Mouse (Mus musculus): Measurements from ENCODE around the gene Tlr9. TPM values are rescaled to one million over a fixed set of nuclear protein-coding genes. Genes with fewer than 3 reads are reported as not detected.
A peak's percentile ranks its signal among the peaks of the same experiment; 100 is the strongest.

The Tlr9 gene
- polyA plus RNA-seq, 1 experiment from 2014 or later = 0.12 TPM

- no peak overlapping the region for H3K9ac ChIP-seq (replicated peaks; ENCODE audit: low read depth)
- H3K9me3 ChIP-seq (ENCODE audit: low read length) = no peaks in the 10 kb centered on the region
- no peaks in the 10 kb centered on the region for H3K27me3 ChIP-seq (replicated peaks; ENCODE audit: insufficient read depth, low read length)
- no peak for TF ChIP-seq CTCF (IDR thresholded peaks at IDR 0.05)
- no peak for TF ChIP-seq EP300 (IDR thresholded peaks at IDR 0.05)
- H3K4me3 ChIP-seq (ENCODE audit: low read depth, low read length) = no peak overlapping the region
- WGBS = 92% methylated on average over 1 of the region's 1 CpGs
- no peaks in the 10 kb centered on the region for H3K4me1 ChIP-seq (ENCODE audit: insufficient read depth, low read depth, low read length)
- DNase-seq (ENCODE audit: low spot score) (no peak), ATAC-seq (no peak)
- no peak overlapping the region for H3K4me2 ChIP-seq (replicated peaks; ENCODE audit: low read depth, low read length)
- no peaks in the 10 kb centered on the region for H3K36me3 ChIP-seq (ENCODE audit: insufficient read depth, low read length)
- no peak overlapping the region for H3K27ac ChIP-seq (ENCODE audit: low read length)
Observed at GRCm38 (mm10) chr9:106272288-106272687, 49.9 kb downstream of the Tlr9 start.

- DNase-seq (ENCODE audit: low spot score) = no peak
- 79% methylated on average over 12 of the region's 12 CpGs for WGBS
Observed at GRCm38 (mm10) chr9:106273276-106273675, 50.9 kb downstream of the Tlr9 start.

GRCm38 (mm10) chr9:106273791-106274190 is 51.4 kb downstream of the Tlr9 start:
- ATAC-seq = peak; percentile 21; the same call in 1 of the 2 replicates
- Histone ChIP-seq H3K27ac (ENCODE audit: low read length) (no peak overlapping the region), H3K4me3 (ENCODE audit: low read depth, low read length) (no peak overlapping the region), H3K4me2 (replicated peaks; ENCODE audit: low read depth, low read length) (no peak overlapping the region), H3K9ac (replicated peaks; ENCODE audit: low read depth) (no peak overlapping the region), H3K4me1 (ENCODE audit: insufficient read depth, low read depth, low read length) (no peaks in the 10 kb centered on the region), H3K27me3 (replicated peaks; ENCODE audit: insufficient read depth, low read length) (no peaks in the 10 kb centered on the region), H3K9me3 (ENCODE audit: low read length) (no peaks in the 10 kb centered on the region), H3K36me3 (ENCODE audit: insufficient read depth, low read length) (no peaks in the 10 kb centered on the region)
- peak; percentile 38 for DNase-seq (ENCODE audit: low spot score)
- 46% methylated on average over 4 of the region's 4 CpGs for WGBS
- no peak for TF ChIP-seq CTCF (IDR thresholded peaks at IDR 0.05)
- TF ChIP-seq EP300 (IDR thresholded peaks at IDR 0.05) = no peak

More at GRCm38 (mm10) chr9:106273276-106273675, 50.9 kb downstream of the Tlr9 start:
- TF ChIP-seq EP300 (IDR thresholded peaks at IDR 0.05) (no peak), CTCF (IDR thresholded peaks at IDR 0.05) (no peak)
- no peaks in the 10 kb centered on the region for H3K27me3 ChIP-seq (replicated peaks; ENCODE audit: insufficient read depth, low read length)
- H3K36me3 ChIP-seq (ENCODE audit: insufficient read depth, low read length) = no peaks in the 10 kb centered on the region
- H3K9ac ChIP-seq (replicated peaks; ENCODE audit: low read depth) = no peak overlapping the region
- ATAC-seq = no peak
- no peak overlapping the region for H3K4me3 ChIP-seq (ENCODE audit: low read depth, low read length)
- H3K4me1 ChIP-seq (ENCODE audit: insufficient read depth, low read depth, low read length) = no peaks in the 10 kb centered on the region
- H3K9me3 ChIP-seq (ENCODE audit: low read length) = no peaks in the 10 kb centered on the region
- H3K4me2 ChIP-seq (replicated peaks; ENCODE audit: low read depth, low read length) = no peak overlapping the region
- no peak overlapping the region for H3K27ac ChIP-seq (ENCODE audit: low read length)

GRCm38 (mm10) chr9:106274652-106275180 is 52.3 kb downstream of the Tlr9 start:
- no peak overlapping the region for H3K4me2 ChIP-seq (replicated peaks; ENCODE audit: low read depth, low read length)
- TF ChIP-seq CTCF (IDR thresholded peaks at IDR 0.05) (no peak), EP300 (IDR thresholded peaks at IDR 0.05) (no peak)
- no peak overlapping the region for H3K4me3 ChIP-seq (ENCODE audit: low read depth, low read length)
- H3K4me1 ChIP-seq (ENCODE audit: insufficient read depth, low read depth, low read length) = no peaks in the 10 kb centered on the region
- no peak for DNase-seq (ENCODE audit: low spot score)
- no peak overlapping the region for H3K27ac ChIP-seq (ENCODE audit: low read length)
- no peaks in the 10 kb centered on the region for H3K9me3 ChIP-seq (ENCODE audit: low read length)
- no peaks in the 10 kb centered on the region for H3K36me3 ChIP-seq (ENCODE audit: insufficient read depth, low read length)
- WGBS = 60% methylated on average over 8 of the region's 8 CpGs
- H3K27me3 ChIP-seq (replicated peaks; ENCODE audit: insufficient read depth, low read length) = no peaks in the 10 kb centered on the region
- 0 out of 2 replicates have a peak, but pooled peaks have one; percentile 21 for ATAC-seq
- H3K9ac ChIP-seq (replicated peaks; ENCODE audit: low read depth) = no peak overlapping the region

- Histone ChIP-seq H3K27ac (ENCODE audit: low read length) (no peak overlapping the region), H3K9ac (replicated peaks; ENCODE audit: low read depth) (no peak overlapping the region), H3K4me1 (ENCODE audit: insufficient read depth, low read depth, low read length) (no peaks in the 10 kb centered on the region), H3K36me3 (ENCODE audit: insufficient read depth, low read length) (no peaks in the 10 kb centered on the region), H3K4me3 (ENCODE audit: low read depth, low read length) (no peak overlapping the region), H3K9me3 (ENCODE audit: low read length) (no peaks in the 10 kb centered on the region), H3K4me2 (replicated peaks; ENCODE audit: low read depth, low read length) (no peak overlapping the region), H3K27me3 (replicated peaks; ENCODE audit: insufficient read depth, low read length) (no peaks in the 10 kb centered on the region)
- ATAC-seq = no peak
- TF ChIP-seq CTCF (IDR thresholded peaks at IDR 0.05) (no peak), EP300 (IDR thresholded peaks at IDR 0.05) (no peak)
- DNase-seq (ENCODE audit: low spot score) = no peak
- WGBS = 50% methylated on average over 1 of the region's 1 CpGs
Observed at GRCm38 (mm10) chr9:106275806-106276205, 53.4 kb downstream of the Tlr9 start.

MicroRNAs encoded within 50 kb of the gene (microRNA counts, 519-probe panel; counts per million panel counts)
- 7,475 counts per million, percentile 97 among the panel's probes with 10 or more counts for microRNA mmu-let-7g

Small RNA genes within 50 kb of the gene (microRNA-seq; reads per million reads assigned to microRNA genes)
- gene Mirlet7g = 68,123 reads per million, percentile 99 among the genes with 10 or more reads in this experiment

Other genes starting within 250 kb of the Tlr9 start
- 0.81 and 0.93 TPM in 2 replicates for gene Col6a4, start 125.8 kb upstream of the Tlr9 start, polyA plus RNA-seq (2015; fragmentation: Nextera tagmentation; extraction: Ambion mirVana)
- gene Glyctk, start 64.5 kb upstream of the Tlr9 start, polyA plus RNA-seq (2015; fragmentation: Nextera tagmentation; extraction: Ambion mirVana) = 0.67 and 0.71 TPM in 2 replicates
- 11.3 and 13.2 TPM in 2 replicates for gene Wdr82, start 51.7 kb upstream of the Tlr9 start, polyA plus RNA-seq (2015; fragmentation: Nextera tagmentation; extraction: Ambion mirVana)
- 33.4 and 37.2 TPM in 2 replicates for gene Ppm1m, start 22.9 kb upstream of the Tlr9 start, polyA plus RNA-seq (2015; fragmentation: Nextera tagmentation; extraction: Ambion mirVana)
- gene Twf2, start 19.5 kb upstream of the Tlr9 start, polyA plus RNA-seq (2015; fragmentation: Nextera tagmentation; extraction: Ambion mirVana) = 64.2 and 64.6 TPM in 2 replicates
- gene Alas1, start 26.1 kb downstream of the Tlr9 start, polyA plus RNA-seq (2015; fragmentation: Nextera tagmentation; extraction: Ambion mirVana) = 292 and 310 TPM in 2 replicates
- gene Poc1a, start 58.5 kb downstream of the Tlr9 start, polyA plus RNA-seq (2015; fragmentation: Nextera tagmentation; extraction: Ambion mirVana) = 9.7 and 9.9 TPM in 2 replicates
- 25.7 and 27.8 TPM in 2 replicates for gene Dusp7, start 146.0 kb downstream of the Tlr9 start, polyA plus RNA-seq (2015; fragmentation: Nextera tagmentation; extraction: Ambion mirVana)
- 656 and 737 TPM in 2 replicates for gene Rpl29, start 206.9 kb downstream of the Tlr9 start, polyA plus RNA-seq (2015; fragmentation: Nextera tagmentation; extraction: Ambion mirVana)
- gene Acy1, start 215.7 kb downstream of the Tlr9 start, polyA plus RNA-seq (2015; fragmentation: Nextera tagmentation; extraction: Ambion mirVana) = 8.5 and 12.5 TPM in 2 replicates
- 31.1 and 36.8 TPM in 2 replicates for gene Abhd14b, start 224.9 kb downstream of the Tlr9 start, polyA plus RNA-seq (2015; fragmentation: Nextera tagmentation; extraction: Ambion mirVana)
- 21.7 and 26.9 TPM in 2 replicates for gene Abhd14a, start 225.1 kb downstream of the Tlr9 start, polyA plus RNA-seq (2015; fragmentation: Nextera tagmentation; extraction: Ambion mirVana)
- 29.4 and 30.6 TPM in 2 replicates for gene Pcbp4, start 230.7 kb downstream of the Tlr9 start, polyA plus RNA-seq (2015; fragmentation: Nextera tagmentation; extraction: Ambion mirVana)
- gene Gpr62, start 243.3 kb downstream of the Tlr9 start, polyA plus RNA-seq (2015; fragmentation: Nextera tagmentation; extraction: Ambion mirVana) = 0.13 and 0.20 TPM in 2 replicates